19 mouse cellular contexts compared by ENCODE assay signal in genomic region chr5:118939336-118940039, GRCm38 (mm10).
DNase-seq lines count a peak whose midpoint lies in the region; ATAC-seq and TF ChIP-seq lines count a peak whose summit lies in the region.
"Had no signal": no experiment of that assay in that cellular context is flagged by ENCODE, and none has a peak within 500 bp of the region (broad histone marks: within the 10 kb centered on the region; RNA-seq: fewer than 3 reads in every experiment).

No protein-coding gene starts in this region.

- H3K9ac ChIP-seq in forebrain, postnatal 0 days = no peak overlapping the region
- no peak overlapping the region for H3K9ac ChIP-seq in forebrain, embryonic 11.5 days (ENCODE audit: low read length)
- H3K9ac ChIP-seq in midbrain, embryonic 14.5 days (replicated peaks; ENCODE audit: low read length) = no peak overlapping the region
- H3K9ac ChIP-seq: limb, embryonic 15.5 days; liver, embryonic 15.5 days had no signal

- H3K36me3 ChIP-seq in forebrain, postnatal 0 days (ENCODE audit: insufficient read depth) = no peaks in the 10 kb centered on the region
- no peaks in the 10 kb centered on the region for H3K36me3 ChIP-seq in forebrain, embryonic 11.5 days (ENCODE audit: control insufficient read depth, insufficient read depth, low read length)
- H3K36me3 ChIP-seq in midbrain, embryonic 14.5 days (ENCODE audit: control insufficient read depth, insufficient read depth, low read length) = no peaks in the 10 kb centered on the region
- H3K36me3 ChIP-seq in midbrain, embryonic 10.5 days = no peaks in the 10 kb centered on the region
- H3K36me3 ChIP-seq: limb, embryonic 15.5 days; liver, embryonic 15.5 days had no signal

- H3K27ac ChIP-seq in forebrain, postnatal 0 days (ENCODE audit: low read depth, low read length) = no peak overlapping the region
- H3K27ac ChIP-seq in forebrain, embryonic 11.5 days (ENCODE audit: low read depth, low read length) = no peak overlapping the region
- H3K27ac ChIP-seq in midbrain, embryonic 14.5 days (replicated peaks; ENCODE audit: low read depth, low read length) = no peak overlapping the region
- H3K27ac ChIP-seq in midbrain, embryonic 10.5 days (replicated peaks) = no peak overlapping the region
- H3K27ac ChIP-seq: kidney, postnatal 0 days; limb, embryonic 15.5 days; liver, embryonic 15.5 days had no signal

- H3K4me3 ChIP-seq in forebrain, postnatal 0 days (ENCODE audit: low read depth, low read length) = no peak overlapping the region
- H3K4me3 ChIP-seq in forebrain, embryonic 11.5 days (ENCODE audit: low read depth, low read length) = no peak overlapping the region
- H3K4me3 ChIP-seq in midbrain, embryonic 14.5 days (replicated peaks; ENCODE audit: low read depth, low read length) = no peak overlapping the region
- H3K4me3 ChIP-seq in midbrain, embryonic 10.5 days = no peak overlapping the region
- H3K4me3 ChIP-seq: limb, embryonic 15.5 days; liver, embryonic 15.5 days had no signal

- peak; percentile 63; the same call in 1 of the 2 replicates for ATAC-seq in forebrain, postnatal 0 days
- no peak for ATAC-seq in forebrain, embryonic 11.5 days (replicated peaks; ENCODE audit: low FRiP score)
- no peak for ATAC-seq in midbrain, embryonic 14.5 days (ENCODE audit: low FRiP score, low TSS enrichment)
- ATAC-seq: forebrain, embryonic 16.5 days had no signal

- DNase-seq in forebrain, postnatal 0 days = no peak
- DNase-seq in forebrain, embryonic 11.5 days (ENCODE audit: low spot score) = no peak
- DNase-seq in midbrain, embryonic 14.5 days = peak; percentile 63
- no peak for DNase-seq in midbrain, embryonic 10.5 days (ENCODE audit: low spot score)
- peak; percentile 65 for DNase-seq in gonadal fat pad, adult 2 months (ENCODE audit: low read depth)
- DNase-seq in lung, postnatal 36 days = no peak
- no peak for DNase-seq in adrenal gland, adult 8-10 months
- DNase-seq: cerebellum, postnatal 36 days; gastrocnemius, postnatal 36 days; kidney, adult 11 months; layer of hippocampus, postnatal 36 days; right cerebral cortex, postnatal 14 days; spleen, adult 18-20 months; thymus, postnatal 25 days had no signal

- no peaks in the 10 kb centered on the region for H3K4me1 ChIP-seq in forebrain, postnatal 0 days (ENCODE audit: insufficient read depth)
- H3K4me1 ChIP-seq in forebrain, embryonic 11.5 days (replicated peaks; ENCODE audit: control insufficient read depth, insufficient read depth, low read length) = no peaks in the 10 kb centered on the region
- H3K4me1 ChIP-seq in midbrain, embryonic 14.5 days (ENCODE audit: control insufficient read depth, insufficient read depth, low read length) = no peaks in the 10 kb centered on the region
- peaks cover 9% of the 10 kb centered on the region for H3K4me1 ChIP-seq in midbrain, embryonic 10.5 days
- H3K4me1 ChIP-seq: liver, embryonic 15.5 days had no signal

- H3K4me2 ChIP-seq in forebrain, postnatal 0 days (ENCODE audit: low read depth) = no peak overlapping the region
- H3K4me2 ChIP-seq in forebrain, embryonic 11.5 days (ENCODE audit: low read depth, low read length, severe bottlenecking) = no peak overlapping the region
- H3K4me2 ChIP-seq in midbrain, embryonic 14.5 days (ENCODE audit: low read length) = no peak overlapping the region
- H3K4me2 ChIP-seq: limb, embryonic 15.5 days; liver, embryonic 15.5 days had no signal

- TF ChIP-seq CTCF in forebrain, postnatal 0 days (IDR thresholded peaks at IDR 0.05; ENCODE audit: low read depth) = no peak

- 79% methylated on average over 12 of the region's 12 CpGs for WGBS in forebrain, postnatal 0 days
- 91% methylated on average over 12 of the region's 12 CpGs for WGBS in forebrain, embryonic 11.5 days
- 75% methylated on average over 12 of the region's 12 CpGs for WGBS in midbrain, embryonic 14.5 days
- WGBS in midbrain, embryonic 10.5 days = 87% methylated on average over 12 of the region's 12 CpGs

- H3K9me3 ChIP-seq in forebrain, postnatal 0 days (ENCODE audit: low read length) = no peaks in the 10 kb centered on the region
- no peaks in the 10 kb centered on the region for H3K9me3 ChIP-seq in forebrain, embryonic 11.5 days (ENCODE audit: control insufficient read depth, low read length)
- H3K9me3 ChIP-seq in midbrain, embryonic 14.5 days (ENCODE audit: control insufficient read depth, low read length) = no peaks in the 10 kb centered on the region
- H3K9me3 ChIP-seq in midbrain, embryonic 10.5 days (replicated peaks) = peaks cover 4% of the 10 kb centered on the region; the same call in 1 of the 2 replicates
- H3K9me3 ChIP-seq: limb, embryonic 15.5 days; liver, embryonic 15.5 days had no signal

- H3K27me3 ChIP-seq in forebrain, postnatal 0 days (ENCODE audit: insufficient read depth, low read length) = no peaks in the 10 kb centered on the region; the same call in 1 of the 2 replicates
- H3K27me3 ChIP-seq in forebrain, embryonic 11.5 days (ENCODE audit: control insufficient read depth, insufficient read depth, low read length) = peaks cover 3% of the 10 kb centered on the region
- H3K27me3 ChIP-seq in midbrain, embryonic 14.5 days (ENCODE audit: control insufficient read depth, insufficient read depth, low read length) = no peaks in the 10 kb centered on the region
- peaks cover 84% of the 10 kb centered on the region for H3K27me3 ChIP-seq in midbrain, embryonic 10.5 days (ENCODE audit: low read depth, poor library complexity, severe bottlenecking)
- H3K27me3 ChIP-seq: CH12.LX; liver, embryonic 15.5 days had no signal

Comparison
In these comparisons a context has a peak if more than half of its experiments do, and no peak if none do; other contexts are left out.
1. DNase-seq: peak in midbrain, embryonic 14.5 days (single experiment) and gonadal fat pad, adult 2 months (single experiment); none in forebrain, postnatal 0 days (single experiment), forebrain, embryonic 11.5 days (single experiment), midbrain, embryonic 10.5 days (single experiment), lung, postnatal 36 days (single experiment) and adrenal gland, adult 8-10 months (single experiment).